Mouse (Mus musculus): Measurements from ENCODE around the gene Axin1. TPM values are rescaled to one million over a fixed set of nuclear protein-coding genes. Genes with fewer than 3 reads are reported as not detected.

The Axin1 gene
- polyA plus RNA-seq (2012; rRNA removed), result 7.6 and 7.9 TPM in 2 replicates

DNA sequence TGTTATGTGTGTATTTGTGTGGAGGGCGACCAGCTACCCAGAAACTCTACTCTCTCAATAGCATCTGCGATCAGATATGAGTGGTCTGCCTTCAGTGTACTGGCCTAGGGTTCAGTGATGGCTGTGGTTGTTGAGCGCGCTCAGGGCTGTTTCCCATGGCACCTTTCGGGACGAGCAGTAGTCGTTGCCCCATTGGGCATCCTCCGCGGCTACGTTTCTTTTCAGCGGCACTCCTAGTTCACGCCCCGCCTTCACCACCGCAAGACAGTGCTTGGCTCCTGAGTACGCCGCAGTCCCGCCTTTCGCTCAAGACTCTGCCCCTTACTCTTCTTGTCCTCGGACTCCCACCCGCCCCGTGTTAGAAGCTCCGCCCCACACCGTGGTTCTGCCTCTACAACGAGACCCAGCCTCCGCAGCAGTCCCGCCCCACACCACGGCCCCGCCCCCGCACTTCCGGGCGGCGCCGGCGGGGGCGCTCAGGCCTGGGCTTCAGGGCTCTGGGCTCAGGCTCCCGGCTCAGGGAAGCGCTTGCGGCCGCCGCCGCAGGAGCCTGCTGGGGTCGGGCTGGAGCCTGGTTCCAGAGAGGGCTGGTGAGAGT, at the start of gene Axin1:
Gene Axin1, plus strand, starts transcription at position 450 of the 598 bp plus-strand sequence.

DNA sequence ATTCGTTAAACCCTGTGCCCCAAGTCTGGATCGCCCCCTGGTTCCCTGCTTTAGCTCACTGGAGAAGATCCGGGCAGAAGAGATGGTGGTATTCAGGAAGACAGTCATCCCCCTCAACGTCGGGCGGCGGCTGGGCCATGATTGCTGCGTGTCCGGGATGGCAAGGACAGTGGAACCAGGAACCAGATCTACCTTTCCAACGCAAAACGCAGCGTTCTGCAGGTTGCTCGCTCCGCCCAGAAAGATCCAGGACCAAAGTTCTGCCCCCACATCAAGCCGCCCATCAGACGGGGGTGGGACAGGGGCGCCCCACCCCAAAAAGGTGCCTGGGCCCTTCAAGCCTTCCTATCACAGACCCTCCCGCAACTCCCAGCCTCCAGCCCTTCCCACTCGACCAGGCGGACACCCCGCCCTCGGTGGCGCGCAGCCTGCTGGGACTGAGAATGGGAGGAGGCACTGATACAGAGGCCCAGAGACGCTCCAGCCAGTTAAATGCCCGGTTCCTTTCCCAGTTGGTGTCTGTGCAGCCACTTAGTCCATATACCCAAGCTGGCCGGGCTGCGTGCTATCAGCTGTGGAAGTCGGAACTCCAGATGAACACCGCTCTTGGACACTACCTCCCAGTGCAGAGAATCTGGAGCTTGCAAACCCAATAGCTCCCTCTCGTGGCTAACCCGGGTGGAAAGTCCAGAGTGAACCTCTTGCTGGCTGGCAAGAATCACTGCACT, 48.4 kb upstream of the Axin1 start, which contains the start of gene Decr2:
Gene Decr2, minus strand, starts transcription at position 433 of the 728 bp plus-strand sequence.

GRCm38 (mm10) chr17:26095121-26095740, 43.3 kb upstream of the Axin1 start, which contains the start of gene Nme4:
Gene Nme4 (minus strand): TSS chr17:26095602.

GRCm38 (mm10) chr17:26113181-26113948, 25.1 kb upstream of the Axin1 start, which contains the start of gene Tmem8:
Gene Tmem8 (plus strand): TSS chr17:26113299.

DNA sequence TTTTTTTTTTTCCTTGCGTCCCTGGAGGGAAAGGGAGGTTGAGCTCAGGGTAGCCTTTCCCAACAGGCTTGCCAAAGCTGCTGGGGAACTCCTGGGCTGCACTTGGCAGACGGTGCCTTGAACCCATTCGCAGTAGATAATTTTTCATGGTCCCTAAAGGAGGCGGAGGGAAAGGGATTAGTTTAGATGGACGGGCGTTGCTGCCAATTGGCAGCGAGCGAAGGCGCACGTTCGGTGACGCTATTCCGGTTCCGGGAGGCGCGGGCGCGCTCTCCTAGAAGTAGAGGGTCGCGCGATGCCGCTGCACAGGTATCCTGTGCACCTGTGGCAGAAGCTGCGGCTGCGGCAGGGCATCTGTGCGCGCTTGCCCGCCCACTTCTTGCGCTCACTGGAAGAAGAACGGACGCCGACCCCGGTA, 15.2 kb upstream of the Axin1 start, which contains the start of gene Mrpl28:
Gene Mrpl28, plus strand, starts transcription at position 234 of the 418 bp plus-strand sequence.

GRCm38 (mm10) chr17:26198892-26199291, 60.4 kb downstream of the Axin1 start, which contains the start of gene Pdia2:
Gene Pdia2 (minus strand): TSS chr17:26199087.

GRCm38 (mm10) chr17:26202737-26203136, 64.2 kb downstream of the Axin1 start, which contains the start of gene Rgs11:
Gene Rgs11 (plus strand): TSS chr17:26202951.

GRCm38 (mm10) chr17:26207686-26208085, 69.2 kb downstream of the Axin1 start, which contains the start of gene Arhgdig:
Gene Arhgdig (minus strand): TSS chr17:26207786.

DNA sequence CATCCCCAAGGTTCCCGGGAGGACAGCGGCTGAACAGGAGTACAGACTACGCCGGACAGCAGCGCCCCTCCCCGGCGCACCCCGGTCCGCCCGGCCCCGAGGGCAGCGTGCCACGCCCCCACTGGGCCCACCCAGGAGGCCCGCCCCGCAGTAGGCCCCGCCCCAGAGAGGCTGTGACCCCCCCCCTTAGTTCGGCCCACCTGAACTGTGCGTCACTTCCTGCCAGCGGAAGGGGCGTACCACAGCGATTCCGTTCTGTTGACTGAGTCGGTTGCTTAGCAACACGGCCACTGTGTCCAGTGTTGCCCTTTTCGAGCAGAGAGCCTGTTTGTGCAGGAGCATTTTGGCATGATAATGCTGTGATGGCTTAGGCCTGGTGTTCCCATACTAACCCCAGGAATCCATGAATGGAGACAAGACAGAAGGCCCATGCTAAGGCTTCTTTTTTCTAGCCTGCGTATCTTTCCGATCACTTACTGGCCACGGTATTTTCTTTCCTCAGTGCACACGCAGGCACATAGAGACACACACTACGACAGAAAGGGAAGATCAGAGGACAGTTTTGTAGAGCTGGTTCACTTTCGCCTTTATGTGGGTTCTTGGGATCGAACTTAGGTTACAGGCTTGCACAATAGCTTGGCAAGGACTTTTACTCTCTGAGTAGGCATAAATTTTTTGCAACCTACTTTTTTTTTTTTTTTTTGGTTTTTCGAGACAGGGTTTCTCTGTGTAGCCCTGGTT, 105.8 kb downstream of the Axin1 start, which contains the start of gene Fam234a:
Gene Fam234a, minus strand, starts transcription at position 142 of the 741 bp plus-strand sequence.

Other genes with a start within 250 kb of the Axin1 start
- gene Rab40c, start 219.0 kb upstream of the Axin1 start, polyA plus RNA-seq (2012; rRNA removed), result 32.5 and 35.9 TPM in 2 replicates
- 54.4 and 60.1 TPM in 2 replicates for gene Pigq, start 193.8 kb upstream of the Axin1 start, polyA plus RNA-seq (2012; rRNA removed)
- 0.06 TPM in 1 of 2 replicates, not detected in the other for gene Nhlrc4, start 193.7 kb upstream of the Axin1 start, polyA plus RNA-seq (2012; rRNA removed)
- 0.09 TPM in 1 of 2 replicates, not detected in the other for gene A930017K11Rik, start 186.1 kb upstream of the Axin1 start, polyA plus RNA-seq (2012; rRNA removed)
- 31.3 and 34.1 TPM in 2 replicates for gene Capn15, start 152.9 kb upstream of the Axin1 start, polyA plus RNA-seq (2012; rRNA removed)
- 14.1 and 15.5 TPM in 2 replicates for gene Rab11fip3, start 69.1 kb upstream of the Axin1 start, polyA plus RNA-seq (2012; rRNA removed)
- 5.6 and 7.4 TPM in 2 replicates for gene Decr2, start 48.4 kb upstream of the Axin1 start, polyA plus RNA-seq (2012; rRNA removed)
- 8.3 and 8.5 TPM in 2 replicates for gene Nme4, start 43.1 kb upstream of the Axin1 start, polyA plus RNA-seq (2012; rRNA removed)
- 135 and 158 TPM in 2 replicates for gene Tmem8, start 25.4 kb upstream of the Axin1 start, polyA plus RNA-seq (2012; rRNA removed)
- 44.7 and 53.8 TPM in 2 replicates for gene Mrpl28, start 15.2 kb upstream of the Axin1 start, polyA plus RNA-seq (2012; rRNA removed)
- 91.3 and 169 TPM in 2 replicates for gene Pdia2, start 60.4 kb downstream of the Axin1 start, polyA plus RNA-seq (2012; rRNA removed)
- 58.1 and 61.3 TPM in 2 replicates for gene Rgs11, start 64.3 kb downstream of the Axin1 start, polyA plus RNA-seq (2012; rRNA removed)
- gene Arhgdig, start 69.1 kb downstream of the Axin1 start, polyA plus RNA-seq (2012; rRNA removed), result 69.9 and 87.1 TPM in 2 replicates
- 70.3 and 81.2 TPM in 2 replicates for gene Fam234a, start 105.6 kb downstream of the Axin1 start, polyA plus RNA-seq (2012; rRNA removed)
- gene Luc7l, start 114.2 kb downstream of the Axin1 start, polyA plus RNA-seq (2012; rRNA removed), result 6.8 and 6.9 TPM in 2 replicates